Mouse (Mus musculus) urinary bladder, postnatal 14 days (tissue): ENCODE measurements around the gene St6galnac3.

Source experiments
- DNase-seq: peaks from one replicate; pipeline ENCODE4 v3.0.0; 2021; ENCODE audit warnings: low spot score

St6galnac3 gene

GRCm38 (mm10) chr3:153584836-153585235, 140.1 kb downstream of the St6galnac3 start:
- DNase-seq: no peak

DNA sequence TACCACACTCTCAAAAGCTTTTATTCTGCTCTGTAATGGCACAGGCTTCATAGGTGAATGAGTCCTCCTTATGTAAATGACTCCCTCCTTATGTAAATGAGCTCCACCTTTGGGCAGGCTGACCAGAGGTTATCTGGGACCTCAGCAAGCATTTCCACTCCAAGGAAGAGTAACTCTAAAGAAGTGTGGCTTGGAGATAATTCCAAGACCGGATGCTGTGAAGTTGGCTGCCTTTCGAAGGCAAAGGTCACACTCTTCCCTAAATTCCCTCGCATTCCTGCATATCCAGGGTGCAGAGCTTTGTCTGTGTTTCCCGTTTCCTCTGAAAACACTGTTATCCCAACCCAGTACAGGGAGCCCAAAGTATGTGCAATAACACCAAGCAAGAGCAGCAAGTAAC, 142.9 kb downstream of the St6galnac3 start:
- DNase-seq: no peak

- DNase-seq: no peak
These were observed 144.3 kb downstream of the St6galnac3 start for GRCm38 (mm10) chr3:153580625-153581024.

DNA sequence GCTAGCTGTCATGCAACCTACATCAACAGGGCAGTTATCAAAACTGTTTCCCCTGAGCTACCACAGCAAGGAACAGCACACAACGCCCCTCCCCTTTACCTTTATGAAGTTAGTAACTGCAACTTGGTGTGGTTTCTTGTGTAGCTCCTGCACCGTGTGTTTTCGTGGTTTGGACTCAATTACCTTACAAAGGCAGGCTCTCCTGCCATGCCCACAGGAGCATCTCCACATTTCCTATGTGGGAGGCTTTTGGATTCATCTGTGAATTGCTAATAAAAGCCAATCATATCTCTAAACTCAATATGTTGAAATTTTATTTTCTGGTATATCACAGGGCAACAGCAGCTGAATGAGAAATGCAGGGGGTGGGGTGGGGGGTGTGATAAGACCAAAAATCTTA, 144.8 kb downstream of the St6galnac3 start:
- no peak for DNase-seq

- no peak for DNase-seq
These were observed 147.7 kb downstream of the St6galnac3 start for GRCm38 (mm10) chr3:153577286-153577685.

- no peak for DNase-seq
These were observed 153.8 kb downstream of the St6galnac3 start for GRCm38 (mm10) chr3:153571152-153571551.

- DNase-seq: no peak
These were observed 156.2 kb downstream of the St6galnac3 start for GRCm38 (mm10) chr3:153568815-153569214.

DNA sequence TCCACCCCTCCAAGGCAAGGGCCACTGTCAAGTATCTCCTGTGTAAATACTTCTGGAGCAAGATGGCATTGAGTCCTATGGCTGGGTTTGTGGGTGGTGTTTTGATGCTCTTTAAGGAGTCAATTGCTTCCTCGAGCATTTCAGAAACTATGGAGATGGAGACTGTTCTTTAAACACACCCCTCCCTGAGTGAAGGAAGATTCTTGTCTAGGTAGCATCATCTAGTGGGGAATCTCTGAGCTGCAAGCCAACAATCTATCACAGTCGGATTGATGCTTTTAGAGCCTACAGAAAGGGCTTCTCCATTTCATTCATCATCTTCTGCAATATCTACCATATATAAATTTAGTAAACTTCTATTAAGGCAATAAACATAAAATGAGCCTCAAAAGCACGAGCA, 157.1 kb downstream of the St6galnac3 start:
- no peak for DNase-seq

DNA sequence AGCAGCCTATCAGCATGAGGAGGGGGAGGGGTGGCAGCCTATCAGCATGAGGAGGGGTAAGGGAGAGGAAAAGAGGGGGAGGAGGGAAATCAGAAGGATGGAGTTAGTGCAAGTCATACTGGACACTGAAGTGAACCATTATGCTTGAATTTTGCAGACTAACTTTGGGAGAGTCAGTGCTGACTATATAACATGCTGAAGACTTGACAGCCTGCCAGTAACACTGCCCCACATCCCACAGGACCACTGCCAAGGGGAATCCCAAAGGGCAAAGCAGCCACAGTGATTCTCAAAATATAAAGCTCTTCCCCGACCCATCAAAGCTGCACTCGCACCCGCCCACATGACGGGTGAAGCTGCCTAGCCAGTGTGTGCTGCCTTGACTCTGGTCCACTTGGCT, 157.5 kb downstream of the St6galnac3 start:
- DNase-seq: no peak

DNA sequence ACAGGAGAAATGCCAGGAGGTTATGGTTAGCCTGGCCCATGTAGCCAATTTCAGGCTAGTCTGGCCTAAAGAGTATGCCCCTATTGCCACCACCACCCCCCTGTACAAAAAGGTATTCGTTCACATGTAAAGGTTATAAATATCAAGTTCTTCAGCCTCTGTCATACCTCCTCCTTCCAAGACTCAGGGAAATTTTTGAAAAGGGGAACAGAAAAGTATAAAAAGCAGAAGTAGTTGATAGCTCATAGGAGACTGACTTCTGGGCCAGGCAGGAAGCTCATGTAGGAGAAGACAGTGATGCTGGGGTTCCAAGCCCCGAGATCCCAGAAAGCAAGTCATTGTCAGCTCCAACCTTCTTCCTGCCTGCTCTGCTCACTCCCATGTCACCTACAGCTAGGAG, 158.9 kb downstream of the St6galnac3 start:
- no peak for DNase-seq

DNA sequence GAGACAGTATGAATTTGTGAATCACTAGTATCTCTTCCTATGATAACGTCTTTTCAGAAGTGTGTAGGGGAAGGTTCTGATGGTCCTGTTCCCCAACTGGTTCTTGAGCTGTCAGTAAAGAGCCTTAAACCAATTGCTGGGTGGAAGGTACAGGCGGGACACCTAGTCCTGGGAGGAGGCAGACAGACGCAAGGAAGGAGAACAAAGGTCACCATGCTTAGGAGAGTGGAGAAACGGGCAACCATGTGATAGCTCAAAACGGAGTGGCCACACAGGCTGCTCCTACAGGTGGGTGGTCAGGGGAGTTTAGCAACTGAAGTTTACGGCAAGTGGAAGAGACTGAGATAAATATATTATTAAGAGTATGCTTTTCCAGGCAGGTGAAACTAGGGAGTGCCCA, 164.1 kb downstream of the St6galnac3 start:
- no peak for DNase-seq

GRCm38 (mm10) chr3:153559586-153559985, 165.4 kb downstream of the St6galnac3 start:
- no peak for DNase-seq

DNA sequence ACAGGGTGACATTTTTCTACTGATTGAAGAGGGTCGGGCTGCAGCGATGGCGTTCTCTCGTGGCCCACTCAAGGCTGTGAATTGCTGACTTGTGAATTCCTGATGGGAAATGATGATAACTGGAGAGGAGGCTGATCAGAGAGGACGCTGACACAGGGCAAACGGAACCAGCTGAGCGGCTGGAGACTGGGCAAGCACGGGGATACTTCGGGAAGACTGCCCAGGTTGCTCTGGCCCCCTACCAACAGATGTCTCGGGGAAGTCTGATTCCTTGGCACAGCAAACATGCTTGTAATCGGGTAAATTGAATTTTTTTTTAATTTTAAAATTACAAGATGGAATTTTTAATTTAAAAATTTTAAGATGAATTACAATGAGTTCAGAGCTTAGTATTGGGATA, 168.4 kb downstream of the St6galnac3 start:
- no peak for DNase-seq

DNA sequence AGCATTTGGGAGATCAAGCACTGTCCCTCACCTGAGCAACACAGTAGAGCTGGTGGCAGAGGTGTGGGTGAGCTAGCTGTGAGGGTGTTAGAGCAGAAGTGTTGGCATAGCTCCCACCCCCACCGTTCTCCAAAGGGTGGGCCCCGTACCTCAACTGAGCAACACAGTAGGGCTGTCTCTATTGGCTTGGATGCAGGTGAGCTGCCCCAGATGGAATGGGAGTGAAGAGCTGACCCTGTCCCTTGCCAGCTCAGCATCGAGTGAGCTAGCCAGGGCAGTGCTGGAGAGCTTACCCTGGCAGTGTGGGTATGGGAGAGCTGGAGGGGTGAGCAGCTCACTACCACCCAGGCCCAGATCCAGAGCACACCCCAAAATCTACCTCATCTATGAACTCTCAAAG, 171.3 kb downstream of the St6galnac3 start:
- DNase-seq: no peak

GRCm38 (mm10) chr3:153553226-153553625, 171.7 kb downstream of the St6galnac3 start:
- DNase-seq: no peak

GRCm38 (mm10) chr3:153546936-153547683, 177.9 kb downstream of the St6galnac3 start:
- no peak for DNase-seq

DNA sequence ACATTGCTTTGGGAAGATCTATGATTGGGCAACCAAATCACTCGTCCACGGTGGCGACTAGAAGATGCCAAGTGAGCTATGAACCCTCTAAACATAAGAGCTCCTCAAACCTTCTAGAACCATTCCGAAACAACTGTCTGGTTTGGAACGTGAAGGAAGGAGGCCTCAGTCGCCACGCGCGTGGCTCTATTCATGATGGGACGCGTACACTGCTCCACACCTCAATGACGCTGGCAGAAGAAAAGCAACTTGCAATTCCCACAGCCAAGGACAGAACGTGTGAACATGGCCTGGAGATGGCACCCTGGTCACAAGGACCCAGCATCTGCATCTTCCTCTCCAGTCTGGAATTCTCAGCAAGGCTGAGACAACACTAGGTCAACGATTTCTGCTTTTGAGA, 185.1 kb downstream of the St6galnac3 start:
- no peak for DNase-seq

DNA sequence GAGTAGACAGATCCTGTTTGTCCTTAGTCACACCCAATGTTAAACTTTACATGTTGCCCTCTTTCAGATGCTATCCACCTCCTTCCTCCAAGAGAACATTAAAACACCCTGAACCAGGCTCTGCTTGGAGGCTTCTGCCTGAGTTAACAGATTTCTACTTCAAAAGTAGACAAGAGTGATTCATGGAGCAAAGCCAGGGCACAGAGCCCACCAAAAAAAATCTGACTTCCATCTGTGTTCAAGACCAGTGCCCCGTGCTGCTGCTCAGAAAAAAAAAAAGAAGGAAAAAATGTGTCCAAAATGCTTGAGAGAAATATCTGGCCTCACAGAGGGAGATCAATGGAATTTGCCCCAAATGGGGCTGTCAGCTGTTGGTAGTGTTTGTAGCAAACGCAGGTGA, 186.6 kb downstream of the St6galnac3 start:
- no peak for DNase-seq

- DNase-seq: no peak
These were observed 187.5 kb downstream of the St6galnac3 start for GRCm38 (mm10) chr3:153537435-153537834.

- no peak for DNase-seq
These were observed 188.7 kb downstream of the St6galnac3 start for GRCm38 (mm10) chr3:153536260-153536659.

DNA sequence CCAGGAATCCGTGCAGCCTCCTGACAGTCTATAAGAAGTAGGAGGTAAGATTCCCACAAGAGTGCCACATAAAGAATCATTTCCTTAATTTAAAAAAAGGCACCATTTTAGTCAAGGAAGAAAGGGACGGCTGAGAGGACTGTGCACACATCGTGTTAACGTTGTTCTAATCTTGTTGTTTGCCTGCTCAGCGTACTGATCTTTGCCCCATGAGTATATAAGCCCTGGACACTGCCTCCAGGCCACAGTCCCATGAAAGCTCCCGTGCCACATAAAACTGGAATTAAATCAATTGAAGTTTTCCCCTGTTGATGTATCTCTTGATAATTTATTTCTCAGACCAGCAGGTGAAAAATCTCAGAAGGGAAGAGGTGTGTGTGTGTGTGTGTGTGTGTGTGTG, 195.8 kb downstream of the St6galnac3 start:
- no peak for DNase-seq

DNA sequence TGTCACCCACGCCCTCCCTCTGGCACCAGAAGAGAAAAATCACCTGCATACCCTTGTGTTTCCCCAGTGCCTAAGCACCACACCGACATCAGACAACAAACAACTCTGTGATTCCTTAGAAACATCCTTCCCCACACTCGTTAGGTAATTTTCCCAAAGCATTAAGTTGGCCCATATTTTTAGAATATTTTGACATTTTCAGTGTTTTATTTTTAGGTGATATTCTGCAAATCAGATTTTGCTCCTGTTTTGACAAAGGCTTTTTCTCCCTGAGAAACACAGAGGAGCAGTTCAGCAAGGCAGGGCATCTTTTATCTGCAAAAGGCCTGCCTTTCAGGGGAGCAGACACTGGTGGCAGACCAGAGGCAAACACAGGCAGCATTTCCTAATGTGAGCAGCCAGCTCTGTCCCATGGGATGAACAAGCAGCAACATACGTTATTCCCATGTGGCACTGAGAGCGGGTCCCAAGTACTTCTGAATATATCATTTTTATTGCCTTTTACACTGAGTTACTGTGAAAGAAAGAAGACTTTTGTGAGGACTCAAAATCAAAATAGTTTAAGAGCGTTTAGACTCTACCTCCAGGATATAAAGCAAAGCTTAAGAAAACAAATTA, 199.7 kb downstream of the St6galnac3 start:
- DNase-seq: no peak

- no peak for DNase-seq
These were observed 208.1 kb downstream of the St6galnac3 start for GRCm38 (mm10) chr3:153516848-153517247.

GRCm38 (mm10) chr3:153513501-153514060, 211.4 kb downstream of the St6galnac3 start:
- DNase-seq: no peak
